Mouse (Mus musculus) 3134 (cell line): Measurements from ENCODE around the gene Vps18.
A peak's percentile ranks its signal among the peaks of the same experiment; 100 is the strongest.

ENCODE experiments used
- DNase-seq: peaks from one replicate; pipeline ENCODE4 v3.0.0-alpha.2; 2011; ENCODE audit warnings: low spot score; ENCODE audit not compliant: insufficient read length; ENCODE audit errors: extremely low read depth

Vps18 gene

GRCm38 (mm10) chr2:119288270-119288882 is at the start of gene Vps18:
Vps18 (plus strand) TSS chr2:119288740.
- DNase-seq, result peak; percentile 97

- DNase-seq, result no peak
These were observed 48.3 kb upstream of the Vps18 start for GRCm38 (mm10) chr2:119240075-119240818.

GRCm38 (mm10) chr2:119240819-119241186 is 47.7 kb upstream of the Vps18 start:
- DNase-seq, result no peak

GRCm38 (mm10) chr2:119242548-119242947 is 46.0 kb upstream of the Vps18 start:
- DNase-seq, result no peak

GRCm38 (mm10) chr2:119245246-119245645 is 43.3 kb upstream of the Vps18 start:
- DNase-seq, result no peak

GRCm38 (mm10) chr2:119247904-119248303 is 40.6 kb upstream of the Vps18 start:
- DNase-seq, result no peak

- DNase-seq, result no peak
These were observed 38.9 kb upstream of the Vps18 start for GRCm38 (mm10) chr2:119249592-119250061.

- no peak for DNase-seq
These were observed 38.2 kb upstream of the Vps18 start for GRCm38 (mm10) chr2:119250377-119250776.

GRCm38 (mm10) chr2:119250826-119251478 is 37.6 kb upstream of the Vps18 start:
- DNase-seq, result peak; percentile 54

GRCm38 (mm10) chr2:119254976-119255375 is 33.6 kb upstream of the Vps18 start:
- DNase-seq, result no peak

GRCm38 (mm10) chr2:119260518-119260917 is 28.0 kb upstream of the Vps18 start:
- DNase-seq, result no peak

- no peak for DNase-seq
These were observed 27.2 kb upstream of the Vps18 start for GRCm38 (mm10) chr2:119261326-119261725.

GRCm38 (mm10) chr2:119262978-119263377 is 25.6 kb upstream of the Vps18 start:
- peak; percentile 94 for DNase-seq

GRCm38 (mm10) chr2:119263813-119264212 is 24.7 kb upstream of the Vps18 start:
- DNase-seq, result no peak

- DNase-seq, result no peak
These were observed 18.3 kb upstream of the Vps18 start for GRCm38 (mm10) chr2:119270286-119270642.

GRCm38 (mm10) chr2:119270643-119271331 is 17.8 kb upstream of the Vps18 start, which contains the start of gene Rhov:
Rhov (minus strand) TSS chr2:119271272.
- no peak for DNase-seq

- DNase-seq, result no peak
These were observed 14.4 kb upstream of the Vps18 start for GRCm38 (mm10) chr2:119274126-119274525.

- DNase-seq, result no peak
These were observed 11.6 kb upstream of the Vps18 start for GRCm38 (mm10) chr2:119276926-119277325.

GRCm38 (mm10) chr2:119277810-119278209 is 10.7 kb upstream of the Vps18 start:
- DNase-seq, result no peak

GRCm38 (mm10) chr2:119281899-119282565 is 6.5 kb upstream of the Vps18 start:
- DNase-seq, result no peak

GRCm38 (mm10) chr2:119287372-119287771 is 1.2 kb upstream of the Vps18 start:
- no peak for DNase-seq
